23 mouse cellular contexts compared by ENCODE assay signal in the genomic region with DNA sequence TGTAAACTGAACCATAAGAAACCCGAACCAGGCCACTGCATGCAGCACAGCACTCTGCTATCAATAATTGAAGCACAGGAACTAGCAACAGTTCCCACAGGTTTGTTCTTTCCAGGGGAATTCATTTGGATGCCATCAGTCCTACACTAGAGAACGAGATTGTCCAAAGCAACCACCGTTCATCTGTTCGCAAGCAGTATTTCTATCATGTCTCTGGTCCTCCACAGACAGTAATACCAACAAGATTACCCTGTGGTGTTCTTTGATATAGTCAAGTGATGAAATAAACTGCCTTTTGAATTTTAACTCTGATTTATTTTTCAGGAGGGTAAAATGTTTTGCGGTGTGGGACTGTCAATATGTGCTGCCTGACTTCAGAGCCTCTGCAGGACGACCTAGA.
"Had no signal": no experiment of that assay in that cellular context is flagged by ENCODE, and none has a peak within 500 bp of the region (broad histone marks: within the 10 kb centered on the region; RNA-seq: fewer than 3 reads in every experiment).

No protein-coding gene starts in this region.

- H3K9me3 ChIP-seq: heart, embryonic 10.5 days; heart, embryonic 12.5 days; hindbrain, embryonic 13.5 days; hindbrain, embryonic 15.5 days; intestine, embryonic 15.5 days; kidney, embryonic 15.5 days; limb, embryonic 13.5 days; limb, embryonic 15.5 days; liver, embryonic 12.5 days had no signal

- H3K4me1 ChIP-seq: heart, embryonic 10.5 days; intestine, embryonic 15.5 days; kidney, embryonic 15.5 days; limb, embryonic 15.5 days; liver, embryonic 12.5 days had no signal

- H3K9ac ChIP-seq: heart, embryonic 12.5 days; hindbrain, embryonic 13.5 days; hindbrain, embryonic 15.5 days; intestine, embryonic 15.5 days; kidney, embryonic 15.5 days; limb, embryonic 13.5 days; limb, embryonic 15.5 days; liver, embryonic 12.5 days; liver, embryonic 14.5 days had no signal

- ATAC-seq: hindbrain, postnatal 0 days; intestine, embryonic 15.5 days; liver, embryonic 12.5 days had no signal

- H3K27me3 ChIP-seq: heart, embryonic 12.5 days; hindbrain, embryonic 13.5 days; hindbrain, embryonic 15.5 days; intestine, embryonic 15.5 days; kidney, embryonic 15.5 days; limb, embryonic 13.5 days; limb, embryonic 15.5 days; liver, embryonic 12.5 days had no signal

- H3K36me3 ChIP-seq: heart, embryonic 10.5 days; heart, embryonic 12.5 days; hindbrain, embryonic 13.5 days; hindbrain, embryonic 15.5 days; intestine, embryonic 15.5 days; kidney, embryonic 15.5 days; limb, embryonic 13.5 days; limb, embryonic 15.5 days; liver, embryonic 12.5 days had no signal

- H3K4me2 ChIP-seq: heart, embryonic 12.5 days; hindbrain, embryonic 13.5 days; hindbrain, embryonic 15.5 days; intestine, embryonic 15.5 days; kidney, embryonic 15.5 days; limb, embryonic 13.5 days; limb, embryonic 15.5 days; liver, embryonic 12.5 days had no signal

- H3K4me3 ChIP-seq: heart, embryonic 10.5 days; heart, embryonic 12.5 days; hindbrain, embryonic 13.5 days; hindbrain, embryonic 15.5 days; intestine, embryonic 15.5 days; kidney, embryonic 15.5 days; limb, embryonic 13.5 days; limb, embryonic 15.5 days; liver, embryonic 12.5 days had no signal

- DNase-seq: gastrocnemius, postnatal 14 days; gastrocnemius, postnatal 36 days; heart, adult 18-20 months; heart, postnatal 10 days; heart, postnatal 36 days; kidney, adult 11 months; kidney, adult 2 months; kidney, adult 9 months; kidney, postnatal 14 days; kidney, postnatal 36 days; left cerebral cortex, postnatal 4 days had no signal

- H3K27ac ChIP-seq: heart, embryonic 10.5 days; hindbrain, embryonic 13.5 days; hindbrain, embryonic 15.5 days; hindbrain, postnatal 0 days; intestine, embryonic 15.5 days; kidney, embryonic 15.5 days; kidney, postnatal 0 days; limb, embryonic 13.5 days; limb, embryonic 15.5 days; liver, embryonic 12.5 days; liver, embryonic 14.5 days had no signal
